Mouse (Mus musculus) bone marrow macrophage, adult 2 months (primary cell): ENCODE data around the gene Tmem115.

Source experiments
- CTCF ChIP-seq: IDR thresholded peaks from 2 replicates; pipeline ENCODE4 v1.5.1; 2012; ENCODE audit warnings: low read depth, mild to moderate bottlenecking, low read length, moderate library complexity
- POLR2A ChIP-seq: IDR thresholded peaks from 2 replicates; pipeline ENCODE4 v1.6.1; 2012; ENCODE audit warnings: mild to moderate bottlenecking, low read depth, low read length, borderline replicate concordance

DNA sequence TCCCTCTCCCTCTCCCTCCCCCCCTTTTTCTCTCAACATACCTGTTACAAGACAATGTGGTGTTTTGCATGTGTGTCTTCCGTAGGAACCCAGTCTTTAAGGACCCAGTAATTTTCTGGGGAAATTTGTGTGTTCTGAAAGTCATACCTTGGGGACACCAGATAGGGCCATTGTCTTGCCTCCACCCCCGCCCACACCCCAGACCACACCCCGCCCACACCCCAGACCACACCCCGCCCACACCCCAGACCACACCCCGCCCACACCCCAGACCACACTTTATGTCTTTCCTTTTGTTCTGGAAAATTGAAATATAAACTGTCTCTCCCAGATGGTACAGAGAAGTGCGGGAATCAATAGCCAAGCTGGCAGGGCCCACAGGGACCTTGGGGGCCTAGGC, 43.1 kb upstream of the Tmem115 start:
- TF ChIP-seq POLR2A (no peak), CTCF (no peak)
